Mouse (Mus musculus) limb, embryonic 14.5 days (tissue): ENCODE measurements around the gene Neu2. TPM values are rescaled to one million over a fixed set of nuclear protein-coding genes. Genes with fewer than 3 reads are reported as not detected.

ENCODE experiments used
- ATAC-seq: fragments of 200-750 bp; cut with Nextera tagmentation; 2 replicates; pipeline ENCODE4 v1.8.0; 2017; ENCODE audit warnings: low read depth, moderate number of reproducible peaks, moderate TSS enrichment; ENCODE audit not compliant: low FRiP score
- DNase-seq: peaks from one replicate; pipeline ENCODE4 v3.0.0-alpha.2; 2015; ENCODE audit warnings: low spot score
- H3K27ac ChIP-seq: fragments of 300-500 bp; sonication (generic); replicated peaks from 2 replicates; pipeline ENCODE4 v1.5.1; 2014; ENCODE audit warnings: low read depth, mild to moderate bottlenecking, low read length, moderate library complexity, mixed read lengths
- H3K27me3 ChIP-seq: fragments of 300-500 bp; sonication (generic); 2 replicates; pipeline ENCODE4 v1.6.1; 2014; ENCODE audit warnings: low read length, mixed read lengths; ENCODE audit not compliant: control insufficient read depth, insufficient read depth
- H3K36me3 ChIP-seq: fragments of 300-500 bp; sonication (generic); 2 replicates; pipeline ENCODE4 v1.6.1; 2014; ENCODE audit warnings: mild to moderate bottlenecking, low read length, moderate library complexity, mixed read lengths; ENCODE audit not compliant: control insufficient read depth, insufficient read depth
- H3K4me1 ChIP-seq: fragments of 300-500 bp; sonication (generic); 2 replicates; pipeline ENCODE4 v1.6.1; 2014; ENCODE audit warnings: antibody characterized with exemption, low read length, mixed read lengths; ENCODE audit not compliant: control insufficient read depth, insufficient read depth
- H3K4me2 ChIP-seq: fragments of 300-500 bp; sonication (generic); replicated peaks from 2 replicates; pipeline ENCODE4 v1.6.1; 2014; ENCODE audit warnings: low read depth, mild to moderate bottlenecking, low read length, moderate library complexity; ENCODE audit not compliant: severe bottlenecking
- H3K4me3 ChIP-seq: fragments of 300-500 bp; sonication (generic); replicated peaks from 2 replicates; pipeline ENCODE4 v1.5.1; 2014; ENCODE audit warnings: low read length
- H3K9ac ChIP-seq: fragments of 300-500 bp; sonication (generic); 2 replicates; pipeline ENCODE4 v1.6.1; 2014; ENCODE audit warnings: mild to moderate bottlenecking, low read depth, low read length, moderate library complexity; ENCODE audit not compliant: severe bottlenecking
- H3K9me3 ChIP-seq: fragments of 300-500 bp; sonication (generic); 2 replicates; pipeline ENCODE4 v1.6.1; 2016; ENCODE audit warnings: low read length; ENCODE audit not compliant: control insufficient read depth
- POLR2A ChIP-seq: fragments of 200-500 bp; IDR thresholded peaks from 2 replicates; pipeline ENCODE4 v1.8.0; 2012; ENCODE audit warnings: inconsistent platforms, mild to moderate bottlenecking, moderate library complexity, borderline replicate concordance; ENCODE audit not compliant: insufficient read depth, insufficient read length; ENCODE audit errors: extremely low read depth
- WGBS: fragments of 180-500 bp; shearing (Covaris S2); extraction: QIAGEN DNeasy Blood & Tissue Kit; methylation state at CpG from one replicate; pipeline ENCODE4 v1.1.7; 2014; 5-methylcytosine and 5-hydroxymethylcytosine counted together
- polyA plus RNA-seq, 2 experiments: library from polyadenylated mRNA; depleted of rRNA in 1 of 2; stranded (reverse) in 1 of 2; unstranded in 1 of 2; fragments of >200 nt; fragmentation: Nextera tagmentation in 1 of 2; extraction: Ambion mirVana in 1 of 2; gene quantifications; 2 replicates each; pipeline versions ENCODE4 v1.2.1 to v1.2.3; 2012 to 2014

The Neu2 gene
- polyA plus RNA-seq, 2 experiments, result 0.04 TPM; not detected in 1

DNA sequence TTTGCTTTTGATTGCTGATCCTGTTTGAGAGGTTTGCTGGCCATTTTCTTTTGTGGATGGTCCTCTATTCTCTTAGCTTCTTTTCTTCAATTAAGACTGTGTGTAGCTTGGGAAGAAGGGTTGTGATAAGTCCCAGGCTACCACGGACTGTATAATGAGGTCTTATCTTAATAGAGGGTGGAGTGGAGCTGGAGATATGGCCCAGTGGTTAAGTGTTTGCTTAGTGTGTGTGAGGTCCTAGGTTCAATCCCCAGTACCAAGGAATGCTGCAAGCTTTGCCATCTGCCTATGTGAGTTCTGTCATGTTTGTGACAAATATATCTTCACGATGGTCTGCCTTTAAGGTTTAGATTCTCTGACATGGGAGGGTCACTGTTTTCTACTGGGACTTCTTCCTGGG is 118.4 kb downstream of the Neu2 start:
- no peak overlapping the region for H3K27ac ChIP-seq
- H3K27me3 ChIP-seq, result no peaks in the 10 kb centered on the region
- H3K4me1 ChIP-seq, result no peaks in the 10 kb centered on the region
- H3K4me3 ChIP-seq, result no peak overlapping the region
- no peaks in the 10 kb centered on the region for H3K36me3 ChIP-seq
- 71% methylated on average over 2 of the region's 2 CpGs for WGBS
- ATAC-seq (no peak), DNase-seq (no peak)
- H3K9ac ChIP-seq, result no peak overlapping the region
- H3K9me3 ChIP-seq, result no peaks in the 10 kb centered on the region
- no peak overlapping the region for H3K4me2 ChIP-seq
- TF ChIP-seq POLR2A, result no peak

DNA sequence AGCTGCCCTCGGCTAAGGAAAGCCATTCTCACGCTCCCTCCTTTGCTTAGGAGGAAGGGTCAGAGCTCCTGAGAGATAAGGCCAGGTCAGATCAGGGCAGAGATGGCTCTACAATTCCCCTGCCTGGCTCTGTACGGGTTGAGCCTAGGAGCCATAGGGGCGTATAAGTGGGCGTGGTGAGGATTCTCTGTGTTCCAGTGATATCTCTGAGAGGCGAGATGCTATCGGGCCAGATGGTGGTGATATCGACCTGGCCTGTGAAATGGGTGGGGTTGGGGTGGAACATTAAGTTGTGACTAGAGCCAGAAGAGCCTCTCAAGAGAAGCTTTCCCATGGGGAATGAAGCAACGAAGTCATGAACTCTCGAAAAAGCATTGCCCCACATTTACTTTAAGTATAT is 121.9 kb downstream of the Neu2 start:
- no peak for ATAC-seq
- no peaks in the 10 kb centered on the region for H3K4me1 ChIP-seq
- no peaks in the 10 kb centered on the region for H3K9me3 ChIP-seq
- no peak overlapping the region for H3K4me2 ChIP-seq
- 77% methylated on average over 10 of the region's 10 CpGs for WGBS
- no peak overlapping the region for H3K27ac ChIP-seq
- H3K9ac ChIP-seq, result no peak overlapping the region
- TF ChIP-seq POLR2A, result no peak
- no peaks in the 10 kb centered on the region for H3K27me3 ChIP-seq
- no peaks in the 10 kb centered on the region for H3K36me3 ChIP-seq
- no peak for DNase-seq
- H3K4me3 ChIP-seq, result no peak overlapping the region

DNA sequence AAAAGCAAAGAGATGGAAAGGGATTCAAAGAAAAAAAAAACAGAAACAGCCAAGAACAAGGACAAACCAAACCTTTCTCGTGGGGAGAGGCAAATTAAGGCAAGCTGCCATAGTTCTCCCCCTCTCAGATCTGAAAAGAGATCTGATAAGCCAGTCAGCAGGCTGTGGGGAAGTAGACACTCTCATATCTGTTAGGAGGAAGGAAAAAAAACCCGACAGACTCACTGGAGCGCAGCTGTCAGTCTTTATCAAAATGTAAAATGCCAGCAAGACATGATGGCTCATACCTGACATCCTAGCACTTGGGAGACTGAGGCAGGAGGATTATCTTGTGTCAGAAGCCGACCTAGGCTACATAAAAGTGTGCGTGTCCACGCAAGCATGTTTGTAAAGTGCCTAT is 122.5 kb downstream of the Neu2 start:
- WGBS, result 73% methylated on average over 6 of the region's 6 CpGs
- DNase-seq (no peak), ATAC-seq (no peak)
- Histone ChIP-seq H3K4me3 (no peak overlapping the region), H3K9ac (no peak overlapping the region), H3K4me1 (no peaks in the 10 kb centered on the region), H3K27me3 (no peaks in the 10 kb centered on the region), H3K9me3 (no peaks in the 10 kb centered on the region), H3K36me3 (no peaks in the 10 kb centered on the region), H3K27ac (no peak overlapping the region), H3K4me2 (no peak overlapping the region)
- TF ChIP-seq POLR2A, result no peak

DNA sequence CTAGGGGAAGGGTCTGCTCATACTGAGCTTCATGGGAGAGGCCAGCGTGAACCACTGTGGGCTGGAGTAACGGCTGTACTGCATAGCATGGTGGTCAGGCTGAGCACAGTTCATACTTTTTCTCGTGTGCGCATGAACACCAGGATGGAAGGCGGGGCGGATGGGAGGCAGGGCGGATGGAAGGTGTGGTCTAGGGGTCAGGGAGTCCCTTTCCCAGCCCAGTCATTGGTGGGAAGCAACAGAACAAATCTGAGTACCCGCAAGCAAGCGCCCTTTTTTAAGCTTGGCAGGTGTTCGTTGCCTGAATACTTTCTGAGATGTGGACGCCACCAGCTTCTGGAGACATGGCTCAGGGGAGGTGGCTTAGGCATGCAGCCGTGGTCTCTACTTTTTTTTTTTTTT is 127.0 kb downstream of the Neu2 start:
- Histone ChIP-seq H3K4me3 (no peak overlapping the region), H3K4me2 (no peak overlapping the region), H3K36me3 (no peaks in the 10 kb centered on the region), H3K27me3 (no peaks in the 10 kb centered on the region), H3K27ac (no peak overlapping the region), H3K9me3 (no peaks in the 10 kb centered on the region), H3K4me1 (no peaks in the 10 kb centered on the region), H3K9ac (no peak overlapping the region)
- TF ChIP-seq POLR2A, result no peak
- WGBS, result 84% methylated on average over 12 of the region's 12 CpGs
- ATAC-seq, result no peak
- DNase-seq, result no peak

DNA sequence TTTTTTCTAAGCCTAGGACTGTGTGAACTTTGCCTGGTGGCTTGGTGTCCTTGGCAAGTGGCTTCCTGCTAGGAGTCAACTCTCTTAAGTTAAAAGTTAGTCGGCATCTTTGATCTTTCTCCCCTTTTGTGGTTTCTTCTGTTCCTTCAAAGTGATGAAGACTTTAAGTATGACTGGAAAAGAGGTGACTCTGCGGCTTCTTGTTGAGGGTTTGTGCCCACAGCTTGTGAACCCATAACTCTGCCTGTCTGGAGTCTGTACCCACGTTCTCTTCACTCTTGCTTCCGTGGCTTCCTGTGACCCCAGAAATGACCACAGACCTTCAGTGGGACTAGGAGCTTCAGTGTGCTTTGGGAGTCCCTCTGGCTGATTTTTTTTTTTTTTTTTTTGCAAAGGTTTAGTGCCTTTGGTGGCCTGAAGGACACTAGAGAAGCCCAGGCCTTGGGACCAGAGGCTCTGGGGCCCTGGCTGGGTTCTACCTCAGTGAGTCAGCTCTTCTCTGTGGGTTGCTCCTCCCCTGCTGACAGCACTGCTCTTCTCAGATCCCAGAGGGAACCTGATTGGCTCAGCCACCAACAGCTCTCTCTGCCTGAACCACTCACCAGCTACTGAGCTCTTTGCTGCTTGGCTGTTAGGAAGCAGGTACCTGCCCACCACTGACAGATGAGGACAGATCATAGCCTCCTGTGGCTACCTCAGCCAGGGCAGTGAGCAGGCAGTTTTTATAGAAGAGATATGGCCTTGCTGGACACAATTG is 127.6 kb downstream of the Neu2 start:
- Histone ChIP-seq H3K4me3 (no peak overlapping the region), H3K4me2 (no peak overlapping the region), H3K27ac (no peak overlapping the region), H3K36me3 (no peaks in the 10 kb centered on the region), H3K9ac (no peak overlapping the region), H3K27me3 (no peaks in the 10 kb centered on the region), H3K9me3 (no peaks in the 10 kb centered on the region), H3K4me1 (no peaks in the 10 kb centered on the region)
- no peak for DNase-seq
- 91% methylated on average over 4 of the region's 4 CpGs for WGBS
- ATAC-seq, result no peak
- TF ChIP-seq POLR2A, result no peak
